In genomic region chr5:110929306-110929705, GRCm38 (mm10) we compare ENCODE assay signal across 26 mouse cellular contexts. TPM values are rescaled to one million over a fixed set of nuclear protein-coding genes. Genes with fewer than 3 reads are reported as not detected.
A peak's percentile ranks its signal among the peaks of the same experiment; 100 is the strongest.
DNase-seq lines count a peak whose midpoint lies in the region; ATAC-seq and TF ChIP-seq lines count a peak whose summit lies in the region.
"Had no signal": no experiment of that assay in that cellular context is flagged by ENCODE, and none has a peak within 500 bp of the region (broad histone marks: within the 10 kb centered on the region; RNA-seq: fewer than 3 reads in every experiment).

No protein-coding gene starts in this region.

- no peak overlapping the region for H3K4me2 ChIP-seq in forebrain, postnatal 0 days (ENCODE audit: low read depth)
- H3K4me2 ChIP-seq in forebrain, embryonic 13.5 days: no peak overlapping the region
- no peak overlapping the region for H3K4me2 ChIP-seq in lung, embryonic 14.5 days
- H3K4me2 ChIP-seq: lung, embryonic 15.5 days; neural tube, embryonic 12.5 days had no signal

- H3K4me1 ChIP-seq in forebrain, postnatal 0 days (ENCODE audit: insufficient read depth): 0 out of 2 replicates have a peak, but pooled peaks cover 5% of the 10 kb centered on the region
- H3K4me1 ChIP-seq in forebrain, embryonic 13.5 days: no peaks in the 10 kb centered on the region
- H3K4me1 ChIP-seq in lung, embryonic 14.5 days (ENCODE audit: insufficient read depth): no peaks in the 10 kb centered on the region
- H3K4me1 ChIP-seq: hindbrain, embryonic 10.5 days; lung, embryonic 15.5 days; midbrain, embryonic 10.5 days; neural tube, embryonic 12.5 days had no signal

- H3K27me3 ChIP-seq in forebrain, postnatal 0 days (ENCODE audit: insufficient read depth, low read length): no peaks in the 10 kb centered on the region
- no peaks in the 10 kb centered on the region for H3K27me3 ChIP-seq in forebrain, embryonic 13.5 days
- H3K27me3 ChIP-seq in lung, embryonic 14.5 days (ENCODE audit: insufficient read depth, low read length): no peaks in the 10 kb centered on the region
- H3K27me3 ChIP-seq: CH12.LX; lung, embryonic 15.5 days; neural tube, embryonic 12.5 days had no signal

- no peak overlapping the region for H3K4me3 ChIP-seq in forebrain, postnatal 0 days (ENCODE audit: low read depth, low read length)
- H3K4me3 ChIP-seq in forebrain, embryonic 13.5 days: no peak overlapping the region
- H3K4me3 ChIP-seq in lung, embryonic 14.5 days (ENCODE audit: low read depth, low read length): no peak overlapping the region
- H3K4me3 ChIP-seq: hindbrain, embryonic 10.5 days; lung, embryonic 15.5 days; midbrain, embryonic 10.5 days; myocyte; neural tube, embryonic 12.5 days had no signal

- H3K27ac ChIP-seq in forebrain, postnatal 0 days (ENCODE audit: low read depth, low read length): no peak overlapping the region
- no peak overlapping the region for H3K27ac ChIP-seq in forebrain, embryonic 13.5 days
- no peak overlapping the region for H3K27ac ChIP-seq in lung, embryonic 14.5 days (ENCODE audit: low read depth)
- H3K27ac ChIP-seq: hindbrain, embryonic 10.5 days; liver, embryonic 14.5 days; lung, embryonic 15.5 days; midbrain, embryonic 10.5 days; neural tube, embryonic 12.5 days had no signal

- no peak for TF ChIP-seq CTCF in forebrain, postnatal 0 days (IDR thresholded peaks at IDR 0.05; ENCODE audit: low read depth)
- no peak for TF ChIP-seq CTCF in lung, embryonic 14.5 days (IDR thresholded peaks at IDR 0.05; ENCODE audit: low read depth)

- no peak overlapping the region for H3K9ac ChIP-seq in forebrain, postnatal 0 days
- H3K9ac ChIP-seq in forebrain, embryonic 13.5 days: no peak overlapping the region
- H3K9ac ChIP-seq in lung, embryonic 14.5 days: no peak overlapping the region
- H3K9ac ChIP-seq: liver, embryonic 14.5 days; lung, embryonic 15.5 days; neural tube, embryonic 12.5 days had no signal

- no peaks in the 10 kb centered on the region for H3K9me3 ChIP-seq in forebrain, postnatal 0 days (ENCODE audit: low read length)
- H3K9me3 ChIP-seq in forebrain, embryonic 13.5 days (replicated peaks): no peaks in the 10 kb centered on the region
- H3K9me3 ChIP-seq in lung, embryonic 14.5 days (ENCODE audit: low read depth, low read length): no peaks in the 10 kb centered on the region
- H3K9me3 ChIP-seq: lung, embryonic 15.5 days had no signal

- no peaks in the 10 kb centered on the region for H3K36me3 ChIP-seq in forebrain, postnatal 0 days (ENCODE audit: insufficient read depth)
- peaks cover 8% of the 10 kb centered on the region; the same call in 1 of the 2 replicates for H3K36me3 ChIP-seq in forebrain, embryonic 13.5 days (ENCODE audit: poor library complexity, severe bottlenecking)
- no peaks in the 10 kb centered on the region for H3K36me3 ChIP-seq in lung, embryonic 14.5 days (ENCODE audit: insufficient read depth)
- H3K36me3 ChIP-seq: lung, embryonic 15.5 days had no signal

- ATAC-seq in forebrain, postnatal 0 days: no peak
- no peak for ATAC-seq in forebrain, embryonic 13.5 days
- no peak for ATAC-seq in lung, embryonic 14.5 days (ENCODE audit: insufficient read depth)
- ATAC-seq: activated CD4-positive, CD25-positive, alpha-beta regulatory T cell, adult 4 months; intestine, postnatal 0 days; midbrain, embryonic 16.5 days had no signal

- DNase-seq in cerebellum, postnatal 10 days: peak; percentile 58 to 75
- DNase-seq in cerebellum, adult 9-10 months: no peak
- DNase-seq in forebrain, postnatal 0 days: peak; percentile 22
- peak; percentile 26 for DNase-seq in lung, embryonic 14.5 days
- no peak for DNase-seq in lung, adult 18-20 months
- DNase-seq in retina, postnatal 1 day: no peak
- DNase-seq: adrenal gland, adult 2 months; adrenal gland, postnatal 36 days; cerebellum, adult 2 months; gastrocnemius, postnatal 14 days; heart, postnatal 14 days; kidney, adult 9 months; kidney, postnatal 10 days; liver; right cerebral cortex, postnatal 4 days had no signal

- 48% methylated on average over 4 of the region's 4 CpGs for WGBS in forebrain, postnatal 0 days
- WGBS in forebrain, embryonic 13.5 days: 81% methylated on average over 4 of the region's 4 CpGs
- 73% methylated on average over 4 of the region's 4 CpGs for WGBS in lung, embryonic 14.5 days

RNA-seq across cellular contexts. Expression of gene Ttc28, which starts 49.7 kb away (rescaled TPM):
- 50.4 and 58.2 TPM in 2 replicates for total RNA-seq in forebrain, postnatal 0 days (2014; rRNA removed)
- 12.6 and 14.5 TPM in 2 replicates for polyA plus RNA-seq in forebrain, postnatal 0 days (2015; fragmentation: Nextera tagmentation; extraction: Ambion mirVana)
- polyA plus RNA-seq in forebrain, embryonic 13.5 days (2015; fragmentation: Nextera tagmentation; extraction: Ambion mirVana): 22.8 and 23.2 TPM in 2 replicates
- polyA plus RNA-seq in lung, embryonic 14.5 days (2014; fragmentation: Nextera tagmentation; extraction: Ambion mirVana): 15.2 and 15.3 TPM in 2 replicates

Comparison
In these comparisons a context has a peak if more than half of its experiments do, and no peak if none do; other contexts are left out.
1. DNase-seq: peak in cerebellum, postnatal 10 days (2 of 2), forebrain, postnatal 0 days (single experiment) and lung, embryonic 14.5 days (single experiment); none in cerebellum, adult 9-10 months (single experiment), lung, adult 18-20 months (0 of 2) and retina, postnatal 1 day (single experiment).